Mouse (Mus musculus): ENCODE measurements around the gene Slc25a22. TPM values are rescaled to one million over a fixed set of nuclear protein-coding genes. Genes with fewer than 3 reads are reported as not detected.
A peak's percentile ranks its signal among the peaks of the same experiment; 100 is the strongest.

Slc25a22 gene
- polyA plus RNA-seq, 1 experiment from 2014 or later, result 71.3 TPM

DNA sequence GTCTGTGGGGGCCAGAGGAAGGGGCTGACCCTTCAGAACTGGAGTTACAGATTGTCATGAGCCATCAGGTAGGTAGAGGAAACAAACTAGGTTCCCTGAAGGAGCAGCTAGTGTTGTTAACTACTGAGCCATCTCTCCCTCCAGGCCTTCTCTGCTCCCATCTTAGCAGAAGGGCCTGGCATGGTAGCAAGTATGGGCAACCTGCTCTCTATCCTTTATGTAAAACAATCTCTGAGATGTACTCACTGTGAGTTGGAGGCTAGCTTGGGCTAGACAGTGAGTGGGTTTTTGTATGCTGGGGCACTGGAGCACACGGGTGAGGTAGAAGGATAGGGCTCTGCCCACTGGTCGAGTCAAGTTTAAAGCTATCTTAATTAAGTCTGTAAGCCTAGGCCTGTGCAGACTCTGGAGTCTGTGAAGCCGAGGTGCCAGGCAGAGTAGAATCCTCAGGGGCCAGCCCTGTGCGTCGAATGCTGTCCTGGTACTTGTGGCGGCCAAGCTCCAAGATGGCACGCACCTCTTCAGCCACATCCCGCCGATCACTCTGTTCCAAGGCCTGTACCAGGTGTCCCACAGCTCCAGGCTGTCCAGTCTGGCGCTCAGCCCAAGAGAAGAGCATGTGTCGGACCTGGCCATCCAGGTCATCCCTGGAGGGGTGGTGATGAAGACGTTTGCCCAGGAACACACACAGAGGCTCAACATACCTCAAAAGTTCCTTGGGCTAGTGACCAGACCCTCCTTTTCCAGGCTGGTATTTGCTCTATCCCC, 693 bp upstream of the Slc25a22 start:
- Histone ChIP-seq H3K9me3 (no peaks in the 10 kb centered on the region), H3K4me1 (replicated peaks) (peaks cover 57% of the 10 kb centered on the region), H3K27me3 (no peaks in the 10 kb centered on the region), H3K4me3 (0 out of 2 replicates have a peak overlapping the region, but pooled peaks have one; percentile 64), H3K27ac (peak overlapping the region; percentile 86; the same call in 1 of the 2 replicates), H3K9ac (peak overlapping the region; percentile 85; the same call in 1 of the 2 replicates), H3K36me3 (peaks cover 11% of the 10 kb centered on the region), H3K4me2 (peak overlapping the region; percentile 77; the same call in 1 of the 2 replicates)
- 93% methylated on average over 12 of the region's 12 CpGs for WGBS
- ATAC-seq (ENCODE audit: low FRiP score), result no peak

DNA sequence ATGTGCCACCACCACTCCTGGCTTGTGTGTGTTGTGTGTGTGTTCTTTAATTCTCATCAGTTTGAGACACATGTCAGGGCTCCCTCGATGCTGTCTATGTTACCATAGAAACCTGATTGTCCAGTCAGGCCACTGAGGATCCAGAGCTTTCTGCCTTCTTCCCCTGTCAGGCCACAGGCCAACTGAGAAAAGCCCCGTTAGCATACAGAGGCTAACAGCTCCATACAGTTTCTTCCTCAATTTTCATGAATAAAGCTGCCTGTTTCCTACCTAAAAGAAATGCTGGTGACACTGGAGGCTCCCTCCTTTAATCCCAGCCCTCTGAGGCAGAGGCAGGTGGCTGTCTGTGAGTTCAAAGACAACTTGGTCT, 1.2 kb downstream of the Slc25a22 start:
- Histone ChIP-seq H3K27me3 (no peaks in the 10 kb centered on the region), H3K27ac (peak overlapping the region; percentile 40; the same call in 1 of the 2 replicates), H3K9ac (peak overlapping the region; percentile 85), H3K4me3 (peak overlapping the region; percentile 64), H3K36me3 (peaks cover 29% of the 10 kb centered on the region), H3K9me3 (no peaks in the 10 kb centered on the region), H3K4me2 (peak overlapping the region; percentile 77), H3K4me1 (replicated peaks) (peaks cover 60% of the 10 kb centered on the region)
- ATAC-seq (ENCODE audit: low FRiP score), result no peak
- WGBS, result 46% methylated on average over 2 of the region's 2 CpGs

DNA sequence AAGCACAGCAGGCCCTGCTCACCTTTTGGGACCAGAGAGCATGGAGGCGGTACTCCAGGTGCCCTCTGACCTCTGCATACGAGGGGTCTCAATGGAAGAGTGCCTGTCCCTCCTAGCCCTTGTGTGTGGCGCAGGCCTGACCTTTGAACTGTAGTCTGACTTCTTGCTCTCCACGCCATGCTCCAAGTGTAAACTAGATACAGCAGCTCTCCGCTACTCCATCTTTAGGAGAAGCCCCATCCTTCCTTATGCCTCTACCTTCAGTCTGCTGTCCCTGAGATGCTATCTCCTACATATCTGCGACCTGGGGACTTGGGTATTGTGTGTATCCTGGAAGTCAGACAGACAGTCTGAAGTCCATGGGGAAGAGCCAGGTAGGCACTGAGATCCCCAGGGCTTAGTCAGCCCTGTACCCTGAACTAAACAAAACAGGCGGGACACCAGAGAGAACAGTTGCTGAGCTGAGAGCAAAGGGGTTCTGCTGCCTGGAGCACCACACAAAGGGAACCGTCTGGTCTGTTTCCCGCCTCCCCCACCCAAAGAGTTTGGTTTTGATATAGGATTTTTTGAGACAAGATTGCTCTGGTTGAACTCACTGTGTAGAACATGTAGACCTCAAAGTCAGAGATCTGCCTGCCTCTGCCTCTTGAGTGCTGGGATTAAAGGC, 1.7 kb downstream of the Slc25a22 start:
- H3K27ac ChIP-seq, result peak overlapping the region; percentile 82
- 68% methylated on average over 9 of the region's 9 CpGs for WGBS
- peak overlapping the region; percentile 64 for H3K4me3 ChIP-seq
- ATAC-seq (ENCODE audit: low FRiP score), result no peak
- H3K4me1 ChIP-seq (replicated peaks), result peaks cover 60% of the 10 kb centered on the region
- H3K9me3 ChIP-seq, result no peaks in the 10 kb centered on the region
- H3K9ac ChIP-seq, result peak overlapping the region; percentile 85; the same call in 1 of the 2 replicates
- peaks cover 35% of the 10 kb centered on the region for H3K36me3 ChIP-seq
- H3K27me3 ChIP-seq, result no peaks in the 10 kb centered on the region
- H3K4me2 ChIP-seq, result peak overlapping the region; percentile 77

DNA sequence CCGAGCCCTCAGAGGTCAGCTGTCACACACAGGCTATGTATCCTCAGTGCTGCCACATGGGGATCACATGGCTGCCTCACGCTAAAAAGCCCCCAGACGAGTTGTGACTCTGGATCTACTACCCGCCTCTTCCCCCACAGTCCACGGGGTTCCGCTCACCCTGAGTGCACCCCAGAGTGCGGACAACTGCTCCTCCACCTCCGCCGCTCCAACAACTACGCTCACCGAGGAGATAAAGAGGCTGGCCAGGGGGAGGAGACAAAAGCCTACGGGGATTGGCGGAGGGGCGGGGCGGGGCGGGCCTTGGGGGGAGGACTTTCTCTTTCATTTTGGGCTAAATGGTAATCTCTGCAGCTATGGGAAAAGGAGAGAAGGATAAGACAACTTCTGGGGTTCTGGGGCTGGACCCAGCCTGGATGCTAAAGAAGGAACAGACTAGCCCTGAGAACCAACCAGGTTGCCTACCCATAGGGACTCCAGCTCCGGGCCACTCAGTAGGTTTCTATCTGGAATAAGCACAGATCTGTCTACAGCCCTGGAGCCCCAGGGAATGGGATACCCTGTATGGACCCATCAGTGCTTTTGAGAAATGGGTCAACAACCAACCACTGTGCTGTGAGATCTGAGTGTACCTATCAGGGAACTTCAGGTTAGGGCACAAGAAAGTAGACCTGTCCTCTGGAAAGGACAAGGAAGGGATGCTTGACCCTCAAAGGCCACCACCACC, 2.4 kb downstream of the Slc25a22 start:
- Histone ChIP-seq H3K4me2 (peak overlapping the region; percentile 77), H3K27me3 (no peaks in the 10 kb centered on the region), H3K27ac (peak overlapping the region; percentile 82), H3K9ac (peak overlapping the region; percentile 83), H3K9me3 (no peaks in the 10 kb centered on the region), H3K36me3 (peaks cover 42% of the 10 kb centered on the region), H3K4me1 (replicated peaks) (peaks cover 61% of the 10 kb centered on the region), H3K4me3 (peak overlapping the region; percentile 64)
- WGBS, result 5% methylated on average over 17 of the region's 17 CpGs
- no peak for ATAC-seq (ENCODE audit: low FRiP score)

DNA sequence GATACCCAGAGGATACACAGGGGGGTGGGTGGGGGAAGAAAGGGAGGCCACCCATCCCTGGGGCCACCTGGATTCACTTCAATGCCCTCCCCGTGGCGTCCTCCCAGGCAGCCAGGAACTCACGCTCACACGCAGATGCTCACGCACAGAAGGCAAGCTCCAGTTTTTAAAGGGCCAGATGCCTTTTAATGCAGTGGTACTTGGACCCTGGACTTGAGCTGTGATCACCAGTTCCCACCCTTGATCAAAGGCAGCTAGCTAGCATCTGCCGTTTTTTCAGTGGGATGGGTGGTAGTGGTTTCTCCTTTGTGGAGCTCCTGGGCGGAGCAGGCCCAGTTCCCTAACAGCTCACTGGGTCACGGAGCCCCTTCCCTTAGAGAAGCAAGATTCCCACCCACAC, 3.2 kb downstream of the Slc25a22 start:
- Histone ChIP-seq H3K4me1 (replicated peaks) (peaks cover 69% of the 10 kb centered on the region), H3K9ac (peak overlapping the region; percentile 83)
- 10% methylated on average over 8 of the region's 8 CpGs for WGBS

DNA sequence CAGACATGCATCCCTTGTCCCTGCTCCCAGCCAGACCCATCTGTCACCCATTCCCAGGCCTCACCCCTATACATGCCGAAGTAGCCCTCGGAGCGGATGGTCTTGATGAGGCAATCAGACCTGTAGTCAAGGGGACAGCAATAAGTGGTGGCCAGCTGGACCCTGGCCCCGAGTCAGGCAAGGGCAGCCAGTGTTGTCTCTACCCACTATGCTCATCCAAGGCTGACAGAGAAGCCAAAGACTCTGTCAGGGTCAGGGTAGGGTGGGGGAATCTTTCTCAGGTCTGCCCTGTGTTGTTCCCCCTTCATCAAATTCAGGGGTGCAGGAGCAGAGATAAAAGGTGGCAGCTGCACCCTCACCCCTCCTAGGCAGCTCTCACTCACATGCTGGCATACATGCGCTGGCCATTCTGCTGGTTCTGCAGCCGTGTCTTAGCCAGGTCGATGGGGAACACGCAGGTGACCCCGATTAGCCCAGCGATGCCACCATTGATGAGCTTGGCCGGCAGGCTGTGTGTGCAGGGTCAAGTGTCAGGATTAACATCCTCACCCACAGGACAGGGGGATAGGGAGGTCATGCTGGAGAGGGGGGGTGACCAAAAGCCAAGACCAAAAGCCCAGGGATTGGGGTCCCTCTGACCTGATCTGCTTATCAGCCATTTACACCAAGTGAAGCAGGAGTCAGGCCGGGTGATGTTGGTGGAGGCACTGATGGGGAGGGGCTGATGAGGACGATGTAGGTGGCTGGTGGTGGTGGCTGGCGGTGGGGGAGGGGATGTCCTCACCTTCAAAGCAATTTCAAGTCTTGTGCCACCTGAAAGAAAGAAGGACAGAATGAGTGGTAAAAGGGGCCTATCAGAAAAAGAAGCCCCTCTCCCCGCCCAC, 3.9 kb downstream of the Slc25a22 start:
- Histone ChIP-seq H3K4me2 (peak overlapping the region; percentile 77), H3K4me3 (peak overlapping the region; percentile 64), H3K4me1 (replicated peaks) (peaks cover 76% of the 10 kb centered on the region), H3K27ac (peak overlapping the region; percentile 82), H3K9me3 (no peaks in the 10 kb centered on the region), H3K27me3 (no peaks in the 10 kb centered on the region), H3K9ac (peak overlapping the region; percentile 83), H3K36me3 (peaks cover 38% of the 10 kb centered on the region)
- ATAC-seq (ENCODE audit: low FRiP score), result no peak
- 73% methylated on average over 15 of the region's 15 CpGs for WGBS

More for the DNA sequence above, 3.2 kb downstream of the Slc25a22 start:
- ATAC-seq (ENCODE audit: low FRiP score), result no peak
- Histone ChIP-seq H3K27ac (peak overlapping the region; percentile 82), H3K36me3 (peaks cover 44% of the 10 kb centered on the region), H3K4me3 (peak overlapping the region; percentile 64), H3K4me2 (peak overlapping the region; percentile 77), H3K27me3 (no peaks in the 10 kb centered on the region), H3K9me3 (no peaks in the 10 kb centered on the region)

GRCm38 (mm10) chr7:141432741-141433516, 4.8 kb downstream of the Slc25a22 start:
- no peak for ATAC-seq (ENCODE audit: low FRiP score)
- peaks cover 38% of the 10 kb centered on the region for H3K36me3 ChIP-seq
- H3K4me1 ChIP-seq (replicated peaks), result peaks cover 82% of the 10 kb centered on the region
- no peaks in the 10 kb centered on the region for H3K27me3 ChIP-seq
- H3K4me2 ChIP-seq, result peak overlapping the region; percentile 77; the same call in 1 of the 2 replicates
- 0 out of 2 replicates have a peak overlapping the region, but pooled peaks have one; percentile 64 for H3K4me3 ChIP-seq
- H3K27ac ChIP-seq, result 0 out of 2 replicates have a peak overlapping the region, but pooled peaks have one; percentile 1
- 85% methylated on average over 6 of the region's 6 CpGs for WGBS
- no peaks in the 10 kb centered on the region for H3K9me3 ChIP-seq
- peak overlapping the region; percentile 83 for H3K9ac ChIP-seq

DNA sequence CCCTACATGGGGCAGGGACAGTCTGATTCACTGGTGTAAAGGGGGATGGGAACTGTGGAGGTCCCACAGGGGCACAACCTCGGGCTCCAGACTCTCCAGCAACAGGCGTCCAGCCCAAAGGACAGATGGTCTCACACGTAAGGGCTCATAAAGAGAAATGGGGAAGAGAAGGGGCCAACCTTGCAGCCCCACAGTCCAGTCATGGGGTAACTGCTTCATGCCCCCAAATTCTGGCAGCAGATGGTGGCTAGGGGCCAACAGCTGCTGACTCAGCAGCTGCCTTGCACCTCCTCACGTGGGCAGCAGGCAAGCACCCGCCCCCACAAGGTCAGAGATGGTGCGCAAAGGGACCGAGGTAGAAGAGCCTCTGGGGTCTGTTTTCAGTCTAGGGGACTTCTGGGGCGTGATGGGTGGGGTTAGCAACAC, 5.5 kb downstream of the Slc25a22 start:
- H3K4me1 ChIP-seq (replicated peaks), result peaks cover 78% of the 10 kb centered on the region
- H3K27ac ChIP-seq, result no peak overlapping the region
- H3K27me3 ChIP-seq, result no peaks in the 10 kb centered on the region
- H3K9ac ChIP-seq, result no peak overlapping the region
- WGBS, result 84% methylated on average over 8 of the region's 8 CpGs
- no peak overlapping the region for H3K4me3 ChIP-seq
- ATAC-seq (ENCODE audit: low FRiP score), result no peak
- H3K4me2 ChIP-seq, result no peak overlapping the region
- peaks cover 43% of the 10 kb centered on the region for H3K36me3 ChIP-seq
- H3K9me3 ChIP-seq, result no peaks in the 10 kb centered on the region

- WGBS, result 90% methylated on average over 19 of the region's 19 CpGs
- no peak overlapping the region for H3K27ac ChIP-seq
- H3K4me1 ChIP-seq (replicated peaks), result peaks cover 72% of the 10 kb centered on the region
- H3K27me3 ChIP-seq, result no peaks in the 10 kb centered on the region
- no peak overlapping the region for H3K4me3 ChIP-seq
- no peaks in the 10 kb centered on the region for H3K9me3 ChIP-seq
- peaks cover 49% of the 10 kb centered on the region for H3K36me3 ChIP-seq
- H3K9ac ChIP-seq, result no peak overlapping the region
- H3K4me2 ChIP-seq, result no peak overlapping the region
- no peak for ATAC-seq (ENCODE audit: low FRiP score)
Observed at GRCm38 (mm10) chr7:141431434-141432185, 6.1 kb downstream of the Slc25a22 start.

DNA sequence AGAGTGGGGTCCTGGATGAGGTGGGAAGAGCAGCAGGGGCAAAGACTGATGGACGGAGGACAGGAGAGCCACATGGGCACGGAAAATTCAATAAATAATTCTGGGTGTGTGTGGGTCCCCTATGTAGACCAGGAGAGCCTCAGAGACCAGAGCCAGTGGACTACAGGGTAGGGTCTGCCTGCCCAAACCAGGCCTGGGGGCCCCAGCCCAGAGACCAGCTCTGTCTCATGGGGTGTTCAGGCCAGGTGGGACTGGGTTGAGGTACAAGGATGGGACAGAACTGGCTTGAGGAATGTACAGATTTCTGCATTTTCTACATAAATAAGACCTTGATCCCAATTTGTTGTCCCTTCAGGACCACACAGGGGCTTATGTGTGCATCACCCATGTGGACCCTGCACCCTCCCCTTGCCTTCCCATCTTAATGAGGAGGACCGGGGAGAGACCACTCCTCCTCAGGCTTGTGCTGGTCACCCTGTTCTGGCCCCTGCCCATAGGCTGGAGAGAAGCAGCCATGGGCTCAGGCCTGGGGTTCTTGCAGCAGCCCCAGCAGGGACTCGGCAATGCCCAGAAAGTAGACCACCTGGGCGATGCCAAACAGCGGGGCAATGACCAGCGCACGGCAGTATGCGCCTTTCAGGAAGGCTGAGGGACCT, 7.0 kb downstream of the Slc25a22 start:
- Histone ChIP-seq H3K9me3 (no peaks in the 10 kb centered on the region), H3K9ac (no peak overlapping the region), H3K27me3 (no peaks in the 10 kb centered on the region), H3K4me1 (replicated peaks) (peaks cover 63% of the 10 kb centered on the region), H3K27ac (no peak overlapping the region), H3K4me3 (no peak overlapping the region), H3K4me2 (no peak overlapping the region), H3K36me3 (peaks cover 55% of the 10 kb centered on the region)
- 97% methylated on average over 9 of the region's 9 CpGs for whole genome bisulfite sequencing
- no peak for ATAC-seq (ENCODE audit: low FRiP score)

Measured in hindbrain, embryonic 13.5 days (tissue).